Mouse (Mus musculus) forebrain, postnatal 0 days (tissue): ENCODE measurements around the gene Efcab7. TPM values are rescaled to one million over a fixed set of nuclear protein-coding genes. Genes with fewer than 3 reads are reported as not detected.

Experiments
- ATAC-seq: fragments of 200-750 bp; cut with Nextera tagmentation; 2 replicates; pipeline ENCODE4 v1.8.0; 2017; ENCODE audit warnings: mild to moderate bottlenecking, moderate library complexity
- DNase-seq: peaks from one replicate; pipeline ENCODE4 v3.0.0-alpha.2; 2015
- H3K27ac ChIP-seq: fragments of 300-500 bp; sonication (generic); 2 replicates; pipeline ENCODE4 v1.5.1; 2014; ENCODE audit warnings: low read depth, mild to moderate bottlenecking, antibody characterized with exemption, low read length, moderate library complexity, mixed read lengths
- H3K27me3 ChIP-seq: fragments of 300-500 bp; sonication (generic); 2 replicates; pipeline ENCODE4 v1.6.1; 2014; ENCODE audit warnings: mild to moderate bottlenecking, low read length, mixed read lengths; ENCODE audit not compliant: insufficient read depth
- H3K36me3 ChIP-seq: fragments of 300-500 bp; sonication (generic); 2 replicates; pipeline ENCODE4 v1.6.1; 2014; ENCODE audit warnings: mild to moderate bottlenecking, moderate library complexity; ENCODE audit not compliant: insufficient read depth
- H3K4me1 ChIP-seq: fragments of 300-500 bp; sonication (generic); 2 replicates; pipeline ENCODE4 v1.6.1; 2014; ENCODE audit warnings: antibody characterized with exemption; ENCODE audit not compliant: insufficient read depth
- H3K4me2 ChIP-seq: fragments of 300-500 bp; sonication (generic); 2 replicates; pipeline ENCODE4 v1.6.1; 2014; ENCODE audit warnings: low read depth, mild to moderate bottlenecking, moderate library complexity
- H3K4me3 ChIP-seq: fragments of 300-500 bp; sonication (generic); 2 replicates; pipeline ENCODE4 v1.5.1; 2014; ENCODE audit warnings: low read depth, low read length, mixed read lengths
- H3K9ac ChIP-seq: fragments of 300-500 bp; sonication (generic); 2 replicates; pipeline ENCODE4 v1.6.1; 2014; ENCODE audit warnings: mild to moderate bottlenecking
- H3K9me3 ChIP-seq: fragments of 300-500 bp; sonication (generic); 2 replicates; pipeline ENCODE4 v1.6.1; 2016; ENCODE audit warnings: low read length
- CTCF ChIP-seq: sonication (generic); IDR thresholded peaks from 2 replicates; pipeline ENCODE4 v1.5.1; 2016; ENCODE audit warnings: antibody characterized with exemption, control low read depth, low read depth
- WGBS: fragments of 180-500 bp; shearing (Covaris S2); extraction: QIAGEN DNeasy Blood & Tissue Kit; methylation state at CpG from one replicate; pipeline ENCODE4 v1.1.7; 2014; 5-methylcytosine and 5-hydroxymethylcytosine counted together
- polyA plus RNA-seq: library from polyadenylated mRNA; unstranded; fragments of >200 nt; fragmentation: Nextera tagmentation; extraction: Ambion mirVana; gene quantifications from 2 replicates; pipeline ENCODE4 v1.2.1, GENCODE M21; 2015
- total RNA-seq: library from RNA; depleted of rRNA; stranded (reverse); fragments of >200 nt; gene quantifications from 2 replicates; pipeline ENCODE4 v1.2.3, GENCODE M21; 2014

Gene Efcab7
- total and polyA plus RNA-seq, 2 experiments from 2014 or later = 12.0 to 17.1 TPM

GRCm38 (mm10) chr4:99930518-99931239 lies 101.7 kb downstream of the Efcab7 start:
- no peak for TF ChIP-seq CTCF
- Histone ChIP-seq H3K36me3 (no peaks in the 10 kb centered on the region), H3K4me2 (peak overlapping the region; percentile 94), H3K27me3 (no peaks in the 10 kb centered on the region), H3K9me3 (no peaks in the 10 kb centered on the region), H3K9ac (no peak overlapping the region), H3K4me3 (peak overlapping the region; percentile 76), H3K4me1 (0 out of 2 replicates have a peak, but pooled peaks cover 3% of the 10 kb centered on the region), H3K27ac (no peak overlapping the region)
- DNase-seq (no peak), ATAC-seq (no peak)
- 48% methylated on average over 10 of the region's 10 CpGs for WGBS

- WGBS = 70% methylated on average over 11 of the region's 11 CpGs
- H3K36me3 ChIP-seq = no peaks in the 10 kb centered on the region
- no peak overlapping the region for H3K9ac ChIP-seq
- no peaks in the 10 kb centered on the region for H3K9me3 ChIP-seq
- DNase-seq (no peak), ATAC-seq (no peak)
- H3K4me3 ChIP-seq = no peak overlapping the region
- H3K27ac ChIP-seq = no peak overlapping the region
- H3K4me2 ChIP-seq = no peak overlapping the region
- H3K4me1 ChIP-seq = 0 out of 2 replicates have a peak, but pooled peaks cover 3% of the 10 kb centered on the region
- H3K27me3 ChIP-seq = no peaks in the 10 kb centered on the region
- no peak for TF ChIP-seq CTCF
These were observed 102.2 kb downstream of the Efcab7 start for GRCm38 (mm10) chr4:99931240-99931580.

GRCm38 (mm10) chr4:99931807-99932206 lies 102.8 kb downstream of the Efcab7 start:
- Histone ChIP-seq H3K4me2 (no peak overlapping the region), H3K27me3 (no peaks in the 10 kb centered on the region), H3K9ac (no peak overlapping the region), H3K27ac (no peak overlapping the region), H3K4me3 (no peak overlapping the region), H3K36me3 (no peaks in the 10 kb centered on the region), H3K4me1 (0 out of 2 replicates have a peak, but pooled peaks cover 3% of the 10 kb centered on the region), H3K9me3 (no peaks in the 10 kb centered on the region)
- 85% methylated on average over 4 of the region's 4 CpGs for WGBS
- ATAC-seq (no peak), DNase-seq (no peak)
- no peak for TF ChIP-seq CTCF

GRCm38 (mm10) chr4:99934859-99935258 lies 105.9 kb downstream of the Efcab7 start:
- ATAC-seq = no peak
- 97% methylated on average over 7 of the region's 7 CpGs for WGBS
- Histone ChIP-seq H3K36me3 (no peaks in the 10 kb centered on the region), H3K4me2 (no peak overlapping the region), H3K9me3 (no peaks in the 10 kb centered on the region), H3K9ac (no peak overlapping the region), H3K27ac (no peak overlapping the region), H3K27me3 (no peaks in the 10 kb centered on the region), H3K4me1 (no peaks in the 10 kb centered on the region), H3K4me3 (no peak overlapping the region)
- TF ChIP-seq CTCF = no peak
- no peak for DNase-seq

GRCm38 (mm10) chr4:99936278-99936677 lies 107.3 kb downstream of the Efcab7 start:
- WGBS = 94% methylated on average over 5 of the region's 5 CpGs
- TF ChIP-seq CTCF = no peak
- H3K27ac ChIP-seq = no peak overlapping the region

GRCm38 (mm10) chr4:99939711-99940505 lies 110.9 kb downstream of the Efcab7 start:
- H3K9me3 ChIP-seq = no peaks in the 10 kb centered on the region
- no peak for TF ChIP-seq CTCF
- H3K9ac ChIP-seq = no peak overlapping the region
- no peak overlapping the region for H3K4me2 ChIP-seq
- no peaks in the 10 kb centered on the region for H3K27me3 ChIP-seq
- H3K4me1 ChIP-seq = no peaks in the 10 kb centered on the region
- H3K36me3 ChIP-seq = no peaks in the 10 kb centered on the region
- 49% methylated on average over 16 of the region's 16 CpGs for WGBS
- DNase-seq = no peak
- no peak for ATAC-seq
- H3K4me3 ChIP-seq = no peak overlapping the region
- H3K27ac ChIP-seq = no peak overlapping the region

More at GRCm38 (mm10) chr4:99936278-99936677, 107.3 kb downstream of the Efcab7 start:
- H3K9ac ChIP-seq = no peak overlapping the region
- no peak for DNase-seq
- H3K4me2 ChIP-seq = no peak overlapping the region
- no peak for ATAC-seq
- no peaks in the 10 kb centered on the region for H3K27me3 ChIP-seq
- H3K4me1 ChIP-seq = no peaks in the 10 kb centered on the region
- no peaks in the 10 kb centered on the region for H3K9me3 ChIP-seq
- H3K36me3 ChIP-seq = no peaks in the 10 kb centered on the region
- H3K4me3 ChIP-seq = no peak overlapping the region
